Mouse (Mus musculus) C2C12 (cell line): ENCODE measurements around the gene Enpp1.

ENCODE experiments used
- CTCF ChIP-seq: IDR thresholded peaks from one replicate; pipeline ENCODE4 v1.5.1; 2011; ENCODE audit not compliant: control insufficient read depth, insufficient read depth, insufficient read length
- FOSL1 ChIP-seq: IDR thresholded peaks from one replicate; pipeline ENCODE4 v1.8.0; 2011; ENCODE audit warnings: mild to moderate bottlenecking, low read length; ENCODE audit not compliant: poor library complexity, insufficient read depth, severe bottlenecking
- MAX ChIP-seq: IDR thresholded peaks from one replicate; pipeline ENCODE4 v1.6.1; 2011; ENCODE audit warnings: mild to moderate bottlenecking, control low read depth
- MYOD1 ChIP-seq: IDR thresholded peaks from one replicate; pipeline ENCODE4 v1.6.1; 2011; ENCODE audit warnings: low read depth; ENCODE audit not compliant: control insufficient read depth, insufficient read length
- MYOG ChIP-seq: IDR thresholded peaks from one replicate; pipeline ENCODE4 v1.6.1; 2011; ENCODE audit not compliant: control insufficient read depth, insufficient read length; ENCODE audit errors: extremely low read depth
- USF1 ChIP-seq: IDR thresholded peaks from one replicate; pipeline ENCODE4 v1.6.1; 2011; ENCODE audit warnings: low read depth, mild to moderate bottlenecking, control low read depth, moderate library complexity

DNA sequence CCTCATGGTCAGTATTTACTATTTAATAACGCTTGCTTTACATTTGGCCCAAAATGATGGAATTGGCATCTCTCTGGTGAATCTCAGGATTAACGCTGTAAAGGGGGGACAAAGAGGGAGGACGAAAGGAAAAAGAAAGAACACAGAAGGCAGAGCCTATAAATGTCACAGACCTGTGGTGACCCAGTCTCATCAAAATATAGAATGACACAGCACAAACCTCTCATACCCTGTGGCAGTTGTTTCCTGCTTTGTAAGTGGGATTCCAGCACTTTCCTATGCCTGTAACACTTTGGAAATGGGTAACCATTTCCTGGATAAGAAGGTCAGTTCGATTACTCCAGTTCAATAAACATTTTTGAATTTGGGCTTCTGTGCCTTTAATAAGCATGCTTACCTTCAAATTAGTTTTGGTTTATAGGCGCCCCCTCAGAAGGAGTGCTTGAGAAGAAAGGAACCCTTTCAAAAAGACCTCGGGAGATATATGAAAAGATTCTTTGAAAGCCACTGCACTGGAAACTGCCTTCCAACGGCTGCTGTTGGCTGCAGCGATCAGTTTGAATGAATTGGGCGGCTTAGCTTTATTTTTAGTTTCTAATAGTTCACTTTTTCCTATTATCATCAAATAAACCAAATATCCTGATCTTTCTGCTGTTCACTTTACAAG lies 43.0 kb upstream of the Enpp1 start:
- no peak for TF ChIP-seq CTCF
- TF ChIP-seq MYOD1, result no peak
- no peak for TF ChIP-seq MAX
- no peak for TF ChIP-seq FOSL1
- TF ChIP-seq USF1, result no peak
- no peak for TF ChIP-seq MYOG
